ENCODE assay signal across 19 mouse cellular contexts in the genomic region with DNA sequence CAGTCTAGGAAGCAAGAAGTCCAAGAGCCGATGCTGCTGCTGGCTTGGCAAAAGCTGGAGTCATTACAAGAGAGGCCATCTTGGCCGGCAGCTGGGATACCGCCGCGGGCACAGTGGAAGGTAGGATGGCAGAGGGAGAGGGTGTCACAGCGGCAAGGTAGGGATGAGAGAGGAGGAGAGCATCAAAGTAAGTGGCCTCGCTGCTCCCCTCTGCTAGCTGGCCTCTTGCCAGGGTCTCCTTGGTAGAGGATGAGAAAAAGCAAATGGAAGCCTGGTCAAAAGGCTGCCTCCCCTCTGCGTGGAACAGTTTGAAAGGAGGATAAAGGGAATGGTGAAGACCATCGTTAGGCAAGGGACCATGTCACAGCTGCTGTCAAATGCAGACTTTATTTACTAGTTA. TPM values are rescaled to one million over a fixed set of nuclear protein-coding genes. Genes with fewer than 3 reads are reported as not detected.
A peak's percentile ranks its signal among the peaks of the same experiment; 100 is the strongest.
DNase-seq lines count a peak whose midpoint lies in the region; ATAC-seq and TF ChIP-seq lines count a peak whose summit lies in the region.
"Had no signal": no experiment of that assay in that cellular context is flagged by ENCODE, and none has a peak within 500 bp of the region (broad histone marks: within the 10 kb centered on the region; RNA-seq: fewer than 3 reads in every experiment).

No protein-coding gene starts in this region.

- no peak for TF ChIP-seq CTCF in lung, embryonic 14.5 days (IDR thresholded peaks at IDR 0.05; ENCODE audit: low read depth)
- no peak for TF ChIP-seq CTCF in lung, postnatal 0 days (IDR thresholded peaks at IDR 0.05)

- H3K27me3 ChIP-seq in lung, embryonic 14.5 days (ENCODE audit: insufficient read depth, low read length): no peaks in the 10 kb centered on the region
- no peaks in the 10 kb centered on the region for H3K27me3 ChIP-seq in lung, postnatal 0 days (replicated peaks; ENCODE audit: insufficient read depth, low read length)
- H3K27me3 ChIP-seq: embryonic facial prominence, embryonic 15.5 days; liver, embryonic 15.5 days had no signal

- 56% methylated on average over 9 of the region's 9 CpGs for WGBS in lung, embryonic 14.5 days
- 64% methylated on average over 9 of the region's 9 CpGs for WGBS in lung, postnatal 0 days

- H3K9me3 ChIP-seq in lung, embryonic 14.5 days (ENCODE audit: low read depth, low read length): no peaks in the 10 kb centered on the region
- no peaks in the 10 kb centered on the region for H3K9me3 ChIP-seq in lung, postnatal 0 days (ENCODE audit: low read length)
- H3K9me3 ChIP-seq: embryonic facial prominence, embryonic 15.5 days; liver, embryonic 15.5 days had no signal

- no peaks in the 10 kb centered on the region for H3K36me3 ChIP-seq in lung, embryonic 14.5 days (ENCODE audit: insufficient read depth)
- H3K36me3 ChIP-seq in lung, postnatal 0 days (ENCODE audit: insufficient read depth, low read length): no peaks in the 10 kb centered on the region
- H3K36me3 ChIP-seq: embryonic facial prominence, embryonic 15.5 days; liver, embryonic 15.5 days had no signal

- H3K9ac ChIP-seq in lung, embryonic 14.5 days: no peak overlapping the region
- H3K9ac ChIP-seq in lung, postnatal 0 days (replicated peaks; ENCODE audit: low read depth): no peak overlapping the region
- H3K9ac ChIP-seq: embryonic facial prominence, embryonic 15.5 days; hindbrain, embryonic 14.5 days; liver, embryonic 15.5 days had no signal

- TF ChIP-seq EP300 in lung, postnatal 0 days (IDR thresholded peaks at IDR 0.05): no peak

- H3K4me1 ChIP-seq in lung, embryonic 14.5 days (ENCODE audit: insufficient read depth): no peaks in the 10 kb centered on the region
- no peaks in the 10 kb centered on the region for H3K4me1 ChIP-seq in lung, postnatal 0 days (ENCODE audit: insufficient read depth, low read depth, low read length)
- H3K4me1 ChIP-seq: embryonic facial prominence, embryonic 15.5 days; liver, embryonic 15.5 days had no signal

- H3K4me3 ChIP-seq in lung, embryonic 14.5 days (ENCODE audit: low read depth, low read length): no peak overlapping the region
- no peak overlapping the region for H3K4me3 ChIP-seq in lung, postnatal 0 days (ENCODE audit: low read depth, low read length)
- H3K4me3 ChIP-seq: embryonic facial prominence, embryonic 15.5 days; liver, embryonic 15.5 days had no signal

- no peak; the same call in 1 of the 2 replicates for ATAC-seq in lung, embryonic 14.5 days (ENCODE audit: insufficient read depth)
- no peak for ATAC-seq in lung, postnatal 0 days

- H3K27ac ChIP-seq in lung, embryonic 14.5 days (ENCODE audit: low read depth): no peak overlapping the region
- no peak overlapping the region for H3K27ac ChIP-seq in lung, postnatal 0 days (ENCODE audit: low read length)
- H3K27ac ChIP-seq: embryonic facial prominence, embryonic 15.5 days; hindbrain, embryonic 14.5 days; liver, embryonic 15.5 days had no signal

- DNase-seq in adrenal gland, postnatal 25 days: peak; percentile 6
- no peak for DNase-seq in adrenal gland, adult (ENCODE audit: inconsistent age in 2 of 2, low spot score in 1 of 2)
- DNase-seq in heart, adult 11 months: peak; percentile 64
- DNase-seq in heart, adult 8-10 months (ENCODE audit: low spot score): no peak
- DNase-seq in lung, embryonic 14.5 days: peak; percentile 42
- DNase-seq in lung, postnatal 0 days (ENCODE audit: low spot score): no peak
- DNase-seq in ovary, postnatal 36 days (ENCODE audit: low spot score): peak; percentile 6
- DNase-seq in ovary, adult 18-20 months (ENCODE audit: low spot score): no peak
- DNase-seq: adrenal gland, adult 8-10 months; gastrocnemius, postnatal 36 days; heart, postnatal 10 days; kidney, adult 11 months; lung, postnatal 4 days; right cerebral cortex, adult 18-20 months; thymus, adult 2 months had no signal

- no peak overlapping the region for H3K4me2 ChIP-seq in lung, embryonic 14.5 days
- no peak overlapping the region for H3K4me2 ChIP-seq in lung, postnatal 0 days (replicated peaks; ENCODE audit: low read depth, low read length)
- H3K4me2 ChIP-seq: embryonic facial prominence, embryonic 15.5 days; heart, embryonic 11.5 days; hindbrain, embryonic 14.5 days; liver, embryonic 15.5 days had no signal

RNA-seq across cellular contexts. Expression of a gene that starts 14.0 kb away (rescaled TPM):
- 150 and 162 TPM in 2 replicates for total RNA-seq in adrenal gland, postnatal 25 days (2021)
- total RNA-seq in heart, adult 8-10 months (2022): 10 to 100 TPM; 59.4 to 73.3 (median 66.5) TPM
- polyA plus RNA-seq in lung, embryonic 14.5 days (2014; fragmentation: Nextera tagmentation; extraction: Ambion mirVana): 301 and 316 TPM in 2 replicates
- polyA plus RNA-seq in lung, postnatal 0 days (2015; fragmentation: Nextera tagmentation; extraction: Ambion mirVana): 127 and 133 TPM in 2 replicates

RNA-seq across cellular contexts. Expression of a gene that starts 47.0 kb away (rescaled TPM):
- total RNA-seq in adrenal gland, postnatal 25 days (2021): 66.2 and 75.2 TPM in 2 replicates
- total RNA-seq in heart, adult 8-10 months (2022): 10 to 100 TPM; 10.5 to 18.1 (median 12.4) TPM
- 134 and 137 TPM in 2 replicates for polyA plus RNA-seq in lung, embryonic 14.5 days (2014; fragmentation: Nextera tagmentation; extraction: Ambion mirVana)
- polyA plus RNA-seq in lung, postnatal 0 days (2015; fragmentation: Nextera tagmentation; extraction: Ambion mirVana): 97.0 and 100.0 TPM in 2 replicates

Comparison
In these comparisons a context has a peak if more than half of its experiments do, and no peak if none do; other contexts are left out.
1. DNase-seq: peak in adrenal gland, postnatal 25 days (single experiment), heart, adult 11 months (single experiment), lung, embryonic 14.5 days (single experiment) and ovary, postnatal 36 days (single experiment); none in adrenal gland, adult (0 of 2), heart, adult 8-10 months (single experiment), lung, postnatal 0 days (single experiment) and ovary, adult 18-20 months (single experiment).